Mouse (Mus musculus) gastrocnemius, adult 18-20 months (tissue): Measurements from ENCODE around the gene Bhlhb9. TPM values are rescaled to one million over a fixed set of nuclear protein-coding genes. Genes with fewer than 3 reads are reported as not detected.
A peak's percentile ranks its signal among the peaks of the same experiment; 100 is the strongest.
"Not testable (repeated sequence)": the region's sequence is repeated elsewhere in the genome, so short reads cannot be mapped to it uniquely, and the experiment has no call there.

Experiments
- DNase-seq: peaks from one replicate; pipeline ENCODE4 v3.0.0; 2021; ENCODE audit warnings: low spot score
- long read RNA-seq, 2 experiments: library from polyadenylated mRNA; stranded (forward); transcript quantifications; one replicate each; pipeline ENCODE4 v2.0.0; 2021
- total RNA-seq, 2 experiments: library from RNA; stranded (reverse); gene quantifications; 2 replicates each; pipeline ENCODE4 v1.2.3; 2021

Bhlhb9 gene
- total RNA-seq, result 1 to 10 TPM; 1.4 to 2.8 TPM
- long read RNA-seq, experiment 1, transcript Bhlhb9-204 (5 exons, 2,812 nt), result major isoform, 6 of 13 reads
- long read RNA-seq, experiment 1, partial matches to known transcripts, result 0 of 13 reads
- long read RNA-seq, experiment 1, other reads (novel, unspliced or antisense), result 7 of 13 reads
- long read RNA-seq, experiment 2, partial matches to known transcripts, result 0 of 6 reads
- long read RNA-seq, experiment 2, other reads (novel, unspliced or antisense), result 3 of 6 reads

GRCm38 (mm10) chrX:135797212-135797644, at the start of gene Bhlhb9:
Gene Bhlhb9, plus strand, starts transcription at chrX:135797594.
- peak; percentile 47 for DNase-seq

GRCm38 (mm10) chrX:135752832-135753231, 44.6 kb upstream of the Bhlhb9 start:
- DNase-seq, result peak; percentile 62

GRCm38 (mm10) chrX:135761707-135762106, 35.7 kb upstream of the Bhlhb9 start:
- DNase-seq, result peak; percentile 11

DNA sequence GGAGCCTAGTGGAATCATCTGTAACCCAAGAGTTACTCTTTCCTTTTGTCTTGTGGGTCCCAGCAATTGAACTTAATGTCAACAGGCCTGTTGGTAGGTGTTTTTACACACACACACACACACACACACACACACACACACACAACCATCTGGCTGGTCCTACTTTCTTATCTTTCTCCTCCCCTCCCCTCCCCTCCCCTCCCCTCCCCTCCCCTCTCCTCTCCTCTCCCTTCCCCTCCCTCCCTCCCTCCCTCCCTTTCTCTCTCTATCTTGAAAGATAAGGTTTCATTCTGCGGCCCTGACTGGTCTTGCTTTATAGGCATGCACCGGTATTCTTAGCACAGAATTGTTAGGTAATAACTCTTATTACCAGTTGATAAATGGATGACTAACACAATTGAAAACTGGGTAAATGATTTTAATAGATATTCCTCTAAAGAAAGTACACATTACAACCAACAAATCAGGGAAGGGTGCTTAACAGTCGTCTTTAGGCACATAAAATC, 29.3 kb upstream of the Bhlhb9 start:
- DNase-seq, result no peak

GRCm38 (mm10) chrX:135768565-135768964, 28.8 kb upstream of the Bhlhb9 start:
- DNase-seq, result no peak

DNA sequence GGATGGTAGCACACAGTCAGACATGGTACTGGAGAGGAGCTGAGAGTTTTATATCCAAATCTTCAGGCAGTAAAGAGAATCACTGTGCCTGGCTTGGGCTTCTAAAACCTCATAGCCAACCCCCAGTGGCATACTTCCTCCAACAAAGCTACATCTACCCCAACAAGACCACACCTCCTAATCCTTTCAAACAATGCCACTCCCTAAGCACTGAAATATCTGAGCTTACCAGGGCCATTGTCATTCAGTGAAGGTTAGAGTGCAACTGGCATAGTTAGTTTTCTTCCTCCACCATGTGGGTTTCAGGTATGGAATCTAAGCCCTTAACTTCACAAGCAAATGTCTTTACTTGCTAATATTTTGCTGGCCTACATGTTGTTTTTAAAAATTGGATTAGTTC, 5.9 kb upstream of the Bhlhb9 start:
- DNase-seq, result no peak

- no peak for DNase-seq
Measured at GRCm38 (mm10) chrX:135792326-135792725, 5.1 kb upstream of the Bhlhb9 start.

GRCm38 (mm10) chrX:135795591-135796304, 1.6 kb upstream of the Bhlhb9 start:
- DNase-seq, result not testable (repeated sequence)

DNA sequence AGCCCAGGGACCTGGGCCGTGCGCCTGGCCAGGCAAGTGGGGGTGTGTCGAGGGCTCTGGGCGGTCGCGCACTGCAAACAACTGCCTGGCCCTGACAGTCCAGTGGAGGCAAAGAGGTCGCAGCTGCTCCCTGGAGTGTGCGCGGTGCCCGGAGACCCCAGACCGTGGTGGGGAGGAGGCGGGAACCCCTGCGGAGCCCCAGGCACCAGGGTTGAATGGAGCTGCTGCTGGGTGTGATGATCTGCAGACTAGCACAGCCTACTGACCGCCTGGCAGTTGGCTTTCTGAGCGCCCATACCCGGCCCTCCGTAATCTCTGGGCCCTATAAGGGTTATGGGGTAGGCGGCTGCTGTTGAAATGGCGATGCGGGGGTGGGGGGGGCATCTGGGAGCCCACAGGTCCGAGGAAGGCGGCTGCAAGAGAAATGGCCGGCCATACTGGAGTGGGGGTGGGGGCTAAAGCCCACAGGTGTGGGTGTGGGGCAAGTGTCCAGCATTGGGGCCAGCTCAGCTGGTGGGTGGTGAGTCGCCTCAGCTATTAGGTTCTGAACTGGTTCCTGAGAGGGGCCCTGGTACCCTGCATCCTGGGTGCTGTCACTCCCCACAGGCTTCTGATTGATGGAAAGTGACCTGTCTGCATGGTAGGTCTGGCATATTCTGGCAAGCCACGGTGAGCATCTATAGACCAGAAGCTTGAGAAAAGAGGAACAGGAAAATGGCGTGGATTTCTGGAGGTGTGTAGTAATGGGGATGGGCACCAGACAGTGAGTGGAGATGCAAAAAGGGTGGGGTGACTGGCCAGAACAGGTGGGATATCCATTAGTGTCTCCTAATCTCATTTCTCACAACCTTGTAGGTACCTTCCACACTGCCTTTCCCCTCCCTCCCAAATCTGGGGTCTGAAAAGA, 836 bp upstream of the Bhlhb9 start:
- DNase-seq, result not testable (repeated sequence)

DNA sequence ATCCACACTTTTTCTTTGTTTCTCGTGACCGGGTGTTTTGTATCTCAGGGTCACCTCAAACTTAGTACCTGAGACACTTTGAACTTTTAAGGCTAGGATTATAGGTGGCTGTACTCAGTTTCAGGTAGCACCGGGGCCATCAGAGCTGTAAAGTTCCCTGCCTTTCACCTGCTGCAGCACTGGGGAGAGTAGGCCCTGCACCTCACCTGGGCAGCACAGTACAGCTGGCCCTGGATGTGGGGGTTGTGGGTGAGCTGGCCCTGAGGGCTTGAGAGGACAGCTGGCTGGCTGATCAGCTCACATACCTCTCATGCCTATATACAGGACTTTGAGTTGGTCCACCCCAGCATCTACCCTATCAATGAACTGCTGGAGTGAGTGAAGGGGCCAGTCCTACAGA, 6.8 kb downstream of the Bhlhb9 start:
- DNase-seq, result no peak

DNA sequence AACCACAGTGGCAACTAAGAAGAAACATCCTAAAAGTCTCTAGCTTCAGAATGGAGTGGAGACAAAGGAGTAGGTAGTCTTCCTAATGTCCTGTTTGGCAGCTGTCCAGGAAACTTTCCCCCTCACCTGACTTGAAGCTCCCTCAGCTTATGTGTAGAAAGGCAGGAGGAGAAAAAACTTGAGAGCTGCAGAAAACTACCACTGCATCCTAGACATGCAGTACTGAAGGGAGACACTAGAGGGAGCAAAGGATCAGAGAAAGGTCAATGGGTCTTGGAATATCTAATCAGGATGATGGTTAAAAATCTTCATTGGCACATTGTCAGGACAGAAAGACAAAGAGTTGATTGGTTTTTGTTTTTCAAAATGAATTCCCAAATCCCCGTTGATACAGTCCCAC, 8.4 kb downstream of the Bhlhb9 start:
- DNase-seq, result peak; percentile 32

- not testable (repeated sequence) for DNase-seq
Measured at GRCm38 (mm10) chrX:135835896-135836295, 38.5 kb downstream of the Bhlhb9 start.

DNA sequence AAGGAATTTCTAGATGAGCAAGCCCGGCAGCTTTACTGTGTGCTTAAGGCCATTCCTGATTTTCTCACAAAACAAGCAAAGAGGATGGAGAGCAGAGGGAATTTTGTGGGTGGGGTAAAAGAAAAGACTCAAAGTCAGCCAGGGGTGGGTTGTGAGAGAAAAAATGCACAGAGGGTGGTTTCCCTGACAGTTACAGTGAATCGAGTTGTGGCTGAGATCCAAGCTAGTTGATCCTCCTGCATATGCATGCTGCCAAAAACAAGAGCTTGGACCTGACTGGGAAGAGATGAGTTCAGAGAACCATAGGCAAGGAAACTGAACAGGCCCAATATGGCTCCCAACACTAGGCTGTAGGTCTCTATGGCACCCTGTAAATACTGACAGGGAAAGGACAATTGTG, 40.5 kb downstream of the Bhlhb9 start:
- DNase-seq, result no peak

DNA sequence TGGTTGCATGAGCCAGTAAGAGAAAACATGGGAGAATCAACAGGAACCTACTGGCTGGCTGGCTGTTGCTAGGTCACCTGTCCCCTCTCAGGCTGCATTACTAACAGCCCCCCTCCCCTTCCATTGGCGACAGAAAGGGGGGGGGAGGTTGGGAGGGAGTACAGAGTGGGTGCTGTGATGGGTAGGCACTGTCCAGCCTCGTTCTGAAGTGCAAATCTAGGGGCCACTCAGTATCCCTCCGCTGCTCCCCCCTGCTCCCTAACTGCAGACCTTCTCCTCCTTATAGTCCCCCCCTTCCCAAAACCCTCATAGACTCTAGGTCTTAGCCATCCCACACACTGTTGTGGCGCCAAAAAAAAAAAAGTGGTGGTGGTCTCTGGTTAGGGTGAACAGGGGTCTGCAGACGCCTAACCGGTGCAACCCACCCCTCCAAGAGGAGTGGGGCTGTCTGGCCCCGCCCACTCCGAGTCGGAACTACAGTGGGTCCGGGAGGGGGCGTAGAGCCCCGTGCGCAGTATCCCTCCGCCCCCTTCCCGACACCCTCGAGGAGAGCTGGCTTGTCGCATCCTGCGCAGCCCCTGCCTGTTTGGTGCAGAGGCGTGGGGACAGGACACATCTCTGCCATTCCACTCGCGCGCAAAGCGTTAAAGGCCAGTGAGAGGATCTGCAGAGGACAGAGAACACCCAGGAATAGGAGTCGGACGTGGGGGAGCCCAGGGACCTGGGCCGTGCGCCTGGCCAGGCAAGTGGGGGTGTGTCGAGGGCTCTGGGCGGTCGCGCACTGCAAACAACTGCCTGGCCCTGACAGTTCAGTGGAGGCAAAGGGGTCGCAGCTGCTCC, 41.3 kb downstream of the Bhlhb9 start, which contains the start of gene Gprasp2:
Gene Gprasp2, plus strand, starts transcription at position 514 of the 840 bp plus-strand sequence.
- DNase-seq, result not testable (repeated sequence)

DNA sequence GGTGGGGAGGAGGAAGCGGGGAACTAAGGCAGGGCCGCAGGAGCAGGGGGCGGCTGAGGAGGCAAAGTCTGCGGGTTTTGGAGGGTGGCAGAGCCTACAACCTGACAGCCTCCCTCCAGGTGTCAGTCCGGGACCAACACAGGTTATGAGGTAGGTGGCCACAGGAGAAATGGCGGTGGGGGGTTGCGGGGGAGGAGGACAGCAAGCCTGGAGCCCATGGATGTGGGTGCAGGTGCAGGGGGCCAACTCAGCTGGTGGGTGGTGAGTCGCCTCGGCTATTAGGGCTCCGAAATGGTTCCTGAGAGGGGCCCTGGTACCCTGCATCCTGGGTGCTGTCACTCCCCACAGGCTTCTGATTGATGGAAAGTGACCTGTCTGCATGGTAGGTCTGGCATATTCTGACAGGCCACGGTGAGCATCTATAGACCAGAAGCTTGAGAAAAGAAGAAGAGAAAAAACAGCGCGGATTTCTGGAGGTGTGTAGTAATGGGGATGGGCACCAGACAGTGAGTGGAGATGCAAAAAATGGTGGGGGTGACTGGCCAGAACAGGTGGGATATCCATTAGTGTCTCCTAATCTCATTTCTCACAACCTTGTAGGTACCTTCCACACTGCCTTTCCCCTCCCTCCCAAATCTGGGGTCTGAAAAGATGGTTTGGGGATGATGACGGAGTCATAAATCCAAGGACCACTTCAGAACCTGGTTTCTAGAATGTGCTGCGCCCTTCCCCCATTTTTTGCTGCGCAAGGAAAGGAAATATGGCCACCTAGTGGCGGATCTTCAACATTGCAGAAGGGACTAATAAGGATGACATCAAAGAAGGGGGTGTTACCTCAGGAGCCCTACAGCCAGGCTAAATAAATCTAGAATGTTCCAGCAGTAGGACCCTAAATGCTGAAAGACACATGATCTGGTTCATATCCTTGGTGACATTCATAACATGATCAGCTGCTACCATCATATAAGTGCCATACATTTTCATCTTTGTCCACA, 42.3 kb downstream of the Bhlhb9 start:
- DNase-seq, result peak; percentile 17

DNA sequence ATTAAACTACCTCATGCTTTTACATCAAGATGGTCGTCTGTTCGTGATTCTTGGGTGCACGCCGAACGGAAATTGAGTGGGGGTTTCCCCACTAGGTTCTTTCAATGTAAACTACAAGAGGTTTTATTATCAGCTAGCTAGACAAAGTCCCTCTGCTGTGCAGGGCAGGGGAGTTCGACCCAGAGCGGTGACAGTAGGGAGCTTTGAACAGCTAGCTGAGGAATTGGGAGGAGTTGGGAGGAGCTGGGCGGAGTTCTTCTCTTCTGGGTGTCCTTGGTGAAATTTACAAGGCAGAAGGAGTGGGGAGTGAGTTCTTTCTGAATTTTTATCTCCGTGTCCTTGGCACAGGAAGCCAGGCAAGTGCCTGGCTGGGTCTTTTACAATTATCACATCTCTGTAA, 69.4 kb downstream of the Bhlhb9 start:
- not testable (repeated sequence) for DNase-seq

DNA sequence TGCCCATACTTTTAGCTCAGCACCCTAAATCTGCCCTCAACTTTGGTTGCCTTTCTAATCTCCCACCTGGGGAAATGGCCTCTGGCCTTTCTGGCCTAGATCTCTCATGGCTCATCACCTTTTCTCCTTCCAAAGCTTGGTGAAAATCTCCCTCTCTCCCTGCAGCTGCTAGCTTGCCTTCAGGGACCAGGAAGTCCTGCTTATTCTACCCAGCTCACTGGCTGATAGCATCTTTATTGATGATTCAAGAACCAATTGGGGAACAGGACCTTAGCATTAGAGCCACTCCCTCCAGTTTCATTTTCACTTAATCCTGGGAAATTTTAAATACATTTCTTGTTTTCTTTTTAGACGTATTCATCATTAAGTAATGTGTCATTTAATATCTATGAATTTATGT, 79.3 kb downstream of the Bhlhb9 start:
- DNase-seq, result no peak

DNA sequence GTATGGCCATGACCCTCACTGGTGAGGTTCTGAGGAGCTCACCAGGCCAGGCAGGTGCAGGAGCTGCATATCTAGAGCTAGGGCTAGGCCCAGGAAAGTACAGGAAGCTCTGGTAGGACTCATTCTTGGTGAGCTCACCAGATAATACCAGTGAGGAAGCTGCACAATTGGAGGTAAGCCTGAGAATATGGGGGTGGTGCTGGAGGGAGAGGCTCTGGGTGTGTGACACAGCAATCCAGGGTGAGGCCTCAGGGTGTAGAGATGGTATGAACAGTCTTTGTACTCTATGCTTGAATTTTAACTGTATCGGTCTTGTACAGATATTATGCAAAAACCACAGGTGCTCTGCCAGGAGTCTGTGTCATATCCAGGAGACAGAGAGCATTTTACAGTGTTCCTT, 82.2 kb downstream of the Bhlhb9 start:
- no peak for DNase-seq

GRCm38 (mm10) chrX:135885411-135886233, 88.2 kb downstream of the Bhlhb9 start:
- peak; percentile 3 for DNase-seq
